Mouse (Mus musculus) CH12.LX (cell line): ENCODE data around the gene Asphd2.

Experiments
- CHD1 ChIP-seq: IDR thresholded peaks from 2 replicates; pipeline ENCODE4 v1.6.1; 2012; ENCODE audit warnings: low read depth, low read length, improper control_type of control experiment, inconsistent platforms
- CTCF ChIP-seq, 2 experiments: IDR thresholded peaks in 1 of 2; conservative IDR thresholded peaks in 1 of 2; 2 replicates each; pipeline ENCODE4 v1.5.1; 2011 to 2012; ENCODE audit warnings: low read depth in 2 of 2, low read length in 2 of 2, improper control_type of control experiment in 1 of 2, inconsistent platforms in 1 of 2, mild to moderate bottlenecking in 1 of 2, moderate library complexity in 1 of 2
- E2F4 ChIP-seq: IDR thresholded peaks from 2 replicates; pipeline ENCODE4 v1.6.1; 2011; ENCODE audit warnings: low read depth, low read length, improper control_type of control experiment; ENCODE audit not compliant: insufficient replicate concordance
- EP300 ChIP-seq: IDR thresholded peaks from 2 replicates; pipeline ENCODE4 v1.6.1; 2011; ENCODE audit warnings: low read length, improper control_type of control experiment
- ETS1 ChIP-seq: conservative IDR thresholded peaks from 2 replicates; pipeline ENCODE4 v1.6.1; 2012; ENCODE audit warnings: low read depth, mild to moderate bottlenecking, inconsistent platforms, low read length, improper control_type of control experiment, moderate library complexity
- KAT2A ChIP-seq: IDR thresholded peaks from 2 replicates; pipeline ENCODE4 v1.6.1; 2012; ENCODE audit warnings: low read length, improper control_type of control experiment, inconsistent platforms; ENCODE audit not compliant: insufficient replicate concordance
- MAFK ChIP-seq: IDR thresholded peaks from 2 replicates; pipeline ENCODE4 v1.6.1; 2011; ENCODE audit warnings: low read length, improper control_type of control experiment; ENCODE audit not compliant: insufficient replicate concordance
- MAX ChIP-seq: IDR thresholded peaks from 2 replicates; pipeline ENCODE4 v1.6.1; 2011; ENCODE audit warnings: low read length, improper control_type of control experiment
- POLR2A ChIP-seq: IDR thresholded peaks from 2 replicates; pipeline ENCODE4 v1.6.1; 2011; ENCODE audit warnings: low read depth, mild to moderate bottlenecking, improper control_type of control experiment, low read length
- POLR2AphosphoS2 ChIP-seq: IDR thresholded peaks from 2 replicates; pipeline ENCODE4 v1.6.1; 2011; ENCODE audit warnings: low read depth, low read length, improper control_type of control experiment
- SMC3 ChIP-seq: IDR thresholded peaks from 2 replicates; pipeline ENCODE4 v1.6.1; 2011; ENCODE audit warnings: low read depth, low read length, improper control_type of control experiment
- TCF12 ChIP-seq: IDR thresholded peaks from 2 replicates; pipeline ENCODE4 v1.6.1; 2014; ENCODE audit warnings: low read depth, mild to moderate bottlenecking, inconsistent platforms, low read length, improper control_type of control experiment
- ZMIZ1 ChIP-seq: IDR thresholded peaks from 2 replicates; pipeline ENCODE4 v1.6.1; 2012; ENCODE audit warnings: low read depth, mild to moderate bottlenecking, inconsistent platforms, low read length, improper control_type of control experiment

GRCm38 (mm10) chr5:112376111-112376510 is 18.6 kb downstream of the Asphd2 start:
- TF ChIP-seq POLR2AphosphoS2 (no peak), EP300 (no peak), TCF12 (no peak), CTCF (conservative IDR thresholded peaks at IDR 0.05 in 1 of 2, IDR thresholded peaks at IDR 0.05 in 1 of 2; ENCODE audit: low read depth in 2 of 2, low read length in 2 of 2) (no peak), KAT2A (no peak), SMC3 (no peak), ETS1 (no peak), ZMIZ1 (no peak), CHD1 (no peak), E2F4 (no peak), POLR2A (no peak), MAFK (no peak), MAX (no peak)
